Mouse (Mus musculus) heart, postnatal 0 days (tissue): ENCODE data around the gene Bcas3.

Source experiments
- CTCF ChIP-seq: IDR thresholded peaks from 2 replicates; pipeline ENCODE4 v1.5.1; 2016; ENCODE audit warnings: antibody characterized with exemption, control low read depth, low read depth
- EP300 ChIP-seq: IDR thresholded peaks from 2 replicates; pipeline ENCODE4 v1.6.1; 2016; ENCODE audit warnings: antibody characterized with exemption, low read depth

GRCm38 (mm10) chr11:85676357-85677004 is 323.5 kb downstream of the Bcas3 start:
- no peak for TF ChIP-seq CTCF
- TF ChIP-seq EP300, result no peak
